Mouse (Mus musculus) granulocyte monocyte progenitor cell, adult 5-6 weeks (primary cell): ENCODE measurements at regions not wholly inside any gene's neighbourhood (a gene's known extent, or its start where the extent isn't known, plus 50 kb on each side); places are given as distances from the start of the nearest gene placed in this dataset.

ENCODE experiments used
- ATAC-seq: replicated peaks from 2 replicates; pipeline ENCODE4 v1.8.0; 2016; ENCODE audit warnings: mild to moderate bottlenecking, moderate TSS enrichment, inconsistent platforms; ENCODE audit not compliant: poor library complexity, severe bottlenecking

DNA sequence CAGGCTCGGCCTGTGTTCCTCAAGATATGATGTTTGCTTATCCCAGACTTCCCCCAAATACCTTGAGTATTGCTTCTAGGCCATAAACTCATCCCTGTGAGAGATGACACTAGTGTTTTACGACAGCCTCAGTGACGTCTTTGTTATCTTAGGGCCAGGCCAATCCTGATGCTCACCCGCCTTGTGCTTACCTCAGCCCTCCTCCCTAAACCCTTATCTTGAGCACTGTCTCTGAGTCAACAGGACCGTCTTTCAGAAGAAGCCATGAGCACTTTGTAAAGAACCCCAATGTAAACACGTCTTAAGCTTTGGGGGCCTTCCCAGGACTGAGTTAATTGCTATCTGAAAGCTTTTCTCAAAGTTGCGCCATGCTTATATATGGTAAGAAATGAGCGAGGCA lies 212.3 kb upstream of the Prickle1 start:
- no peak for ATAC-seq

DNA sequence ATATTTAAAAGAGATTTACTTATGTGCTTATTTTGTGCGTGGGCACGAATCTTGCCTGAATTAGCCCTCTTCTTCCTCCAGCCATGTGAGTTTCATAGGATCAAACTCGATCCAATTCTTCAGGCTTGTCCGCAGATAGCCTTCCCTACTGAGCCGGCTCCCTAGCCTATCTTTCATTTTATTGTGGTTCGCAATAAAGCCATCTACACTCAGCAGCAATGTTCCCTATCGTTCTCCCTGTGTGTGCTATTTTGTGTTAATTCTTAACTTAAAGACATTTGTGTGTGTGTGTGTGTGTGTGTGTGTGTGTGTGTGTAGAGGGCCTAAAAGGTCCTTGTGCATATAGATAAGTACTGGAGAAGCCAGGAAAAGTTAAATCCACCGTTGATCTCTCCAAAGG lies 211.8 kb upstream of the Prickle1 start:
- no peak for ATAC-seq

DNA sequence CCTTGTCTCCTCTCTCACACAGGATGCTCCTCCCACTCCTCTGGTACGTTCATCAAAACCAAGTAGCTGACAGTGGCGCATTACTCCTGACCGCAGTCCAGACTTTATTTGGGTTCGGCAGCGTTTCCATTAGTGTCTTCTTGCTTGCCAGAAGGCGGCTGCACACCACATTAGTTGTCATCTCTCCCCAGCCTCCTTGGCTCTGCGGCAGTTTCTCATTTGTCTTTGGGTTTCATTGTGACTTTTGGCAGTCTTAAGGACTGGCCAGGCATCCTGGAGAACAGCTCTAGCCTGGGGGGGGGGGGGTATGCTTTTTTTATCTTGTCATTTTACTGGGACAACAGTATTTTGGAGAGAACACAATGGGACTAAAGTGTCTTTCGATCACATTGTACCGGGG lies 209.0 kb upstream of the Prickle1 start:
- no peak for ATAC-seq

DNA sequence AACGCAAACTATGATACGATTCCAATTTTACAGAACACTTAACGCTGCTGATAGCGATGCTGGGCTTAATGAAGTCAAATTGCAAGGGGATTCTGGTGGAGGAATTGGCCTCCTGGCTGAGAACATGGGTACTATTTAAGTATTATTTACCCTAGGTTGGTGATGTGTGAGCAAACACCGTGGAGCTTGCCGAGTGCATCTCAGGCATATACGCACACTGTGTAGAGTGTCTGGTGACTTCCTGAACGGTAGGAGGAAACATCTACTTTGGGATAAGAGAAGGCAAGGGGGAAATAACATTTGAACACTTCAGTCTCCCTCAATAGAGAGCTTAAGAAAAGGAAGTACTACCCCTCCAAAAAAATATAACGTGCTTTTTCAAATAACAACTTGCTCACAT lies 194.8 kb upstream of the Prickle1 start:
- ATAC-seq, result no peak

DNA sequence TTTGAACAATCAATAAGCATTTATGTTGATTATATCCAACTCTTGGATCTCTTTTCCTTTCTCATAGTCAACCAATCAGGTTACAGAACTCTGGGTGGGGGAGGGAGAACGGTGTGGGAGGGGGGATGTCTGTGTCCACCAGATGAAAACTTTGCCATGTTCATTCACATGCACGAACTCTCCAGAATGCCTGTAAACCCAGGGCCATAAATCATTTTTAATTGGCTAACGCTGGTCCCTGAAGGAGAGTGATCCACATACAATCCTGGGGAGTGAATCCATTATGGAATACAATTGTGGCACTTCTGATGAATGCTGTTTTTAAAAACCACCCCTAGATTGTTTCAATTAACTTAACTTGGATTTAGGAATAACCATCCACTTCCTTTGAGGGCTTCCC lies 194.1 kb upstream of the Prickle1 start:
- ATAC-seq, result no peak

DNA sequence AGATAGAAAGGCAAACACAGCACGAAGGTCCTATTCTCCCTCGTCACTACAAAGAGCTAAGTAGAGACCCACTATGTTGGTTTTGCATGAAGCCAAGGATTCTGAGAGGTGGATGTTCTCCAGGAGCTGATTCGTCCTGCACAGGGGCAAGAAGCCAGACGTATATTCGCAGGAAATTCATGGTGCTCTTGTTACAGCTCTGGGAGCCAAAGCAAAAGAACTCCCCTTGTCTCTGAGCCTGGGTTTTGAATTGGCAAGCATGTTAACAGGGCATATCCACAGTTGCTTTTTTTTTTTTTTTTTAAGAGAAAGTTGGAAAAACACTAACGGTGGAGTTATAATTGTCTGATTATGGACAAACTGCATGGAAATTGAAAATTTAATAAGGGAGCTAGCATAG lies 191.7 kb upstream of the Prickle1 start:
- no peak for ATAC-seq

DNA sequence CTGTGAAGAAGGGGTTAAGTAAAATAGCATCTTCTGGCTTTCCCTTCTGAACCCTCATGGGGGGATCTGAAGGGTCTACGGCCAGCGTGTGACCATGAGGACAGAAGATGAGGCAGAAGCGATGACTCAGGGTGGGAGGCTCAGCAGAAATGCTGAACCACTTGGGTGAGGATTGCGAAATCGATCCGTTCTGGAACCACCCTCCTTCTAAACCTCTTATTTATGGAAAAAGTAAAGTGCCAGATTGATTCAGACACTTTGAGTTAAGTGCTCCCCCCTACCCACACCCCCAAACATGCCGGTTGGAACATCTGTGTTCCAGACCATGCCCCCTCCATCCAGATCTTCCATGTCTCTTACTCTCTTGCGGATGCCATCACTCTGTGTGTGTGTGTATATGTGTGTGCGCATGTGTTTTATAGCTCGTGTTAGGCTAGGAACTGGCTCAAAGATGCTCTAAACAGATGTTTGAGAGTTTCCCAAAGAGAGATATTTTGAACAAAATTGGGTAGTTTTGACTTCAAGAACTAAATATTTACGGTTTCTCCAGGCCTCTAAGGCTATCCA lies 190.2 kb upstream of the Prickle1 start:
- no peak for ATAC-seq

DNA sequence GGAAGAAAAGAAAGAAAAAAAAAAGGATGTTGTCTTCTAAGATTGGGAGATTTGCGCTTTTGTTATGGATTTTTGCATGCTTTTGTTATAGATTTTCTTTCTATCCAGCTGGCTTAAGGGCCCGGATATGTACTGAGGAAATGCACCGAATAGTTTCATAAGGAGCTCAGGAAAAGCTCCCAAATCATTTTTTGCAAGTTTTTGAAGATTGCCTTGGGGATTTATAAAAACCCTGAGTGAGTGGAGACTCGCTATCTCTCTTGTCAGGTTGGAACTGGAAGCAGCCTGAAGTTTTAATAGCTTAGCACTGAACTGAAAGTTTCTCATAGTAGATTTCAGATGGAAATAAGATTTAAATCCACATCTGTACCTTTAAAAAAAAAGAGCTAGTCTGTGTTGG lies 188.0 kb upstream of the Prickle1 start:
- ATAC-seq, result no peak

DNA sequence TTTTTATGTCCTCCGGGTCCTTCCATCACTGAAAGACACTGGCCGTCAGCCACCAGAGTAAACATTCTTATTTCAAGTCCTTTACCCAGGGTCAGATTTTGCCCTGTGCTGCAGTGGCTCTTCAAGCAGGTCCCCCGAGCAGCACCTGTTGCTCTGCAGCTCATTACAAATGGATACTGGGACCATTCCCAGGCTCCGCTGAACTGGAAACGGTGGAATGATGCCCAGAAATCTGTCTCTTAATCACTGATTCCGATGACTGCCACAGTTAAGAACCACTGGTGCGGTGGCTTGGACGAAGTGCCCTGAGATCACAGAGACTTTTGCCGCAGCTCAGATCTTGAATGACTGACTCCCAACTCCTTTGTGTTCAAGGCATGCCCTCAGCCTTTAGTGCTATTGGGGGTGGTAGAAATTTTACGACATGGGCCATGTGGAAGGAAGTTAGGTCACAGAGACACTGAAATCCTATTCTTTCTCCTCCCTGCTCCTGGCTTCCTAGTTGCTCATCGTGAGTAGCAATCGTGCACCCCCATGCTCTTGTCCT lies 179.6 kb upstream of the Prickle1 start:
- no peak for ATAC-seq

DNA sequence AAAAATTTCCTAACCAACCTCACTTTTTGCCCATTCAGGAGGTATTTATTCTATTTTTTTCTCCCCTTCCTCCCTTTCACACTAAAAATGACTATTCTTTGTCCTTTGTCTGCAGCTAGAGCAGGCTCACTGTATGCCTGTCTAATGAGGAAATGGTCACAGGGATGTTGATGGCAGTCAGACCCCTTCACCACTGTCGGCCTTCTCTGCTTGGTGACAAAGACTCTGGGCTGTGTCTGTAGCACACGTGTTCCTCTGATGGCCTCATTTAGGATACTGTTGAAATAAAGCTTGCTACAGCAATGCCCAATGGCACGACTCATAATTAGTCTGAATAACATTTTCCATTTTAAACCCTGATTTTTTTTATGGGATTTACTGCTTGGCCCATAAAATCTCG lies 178.6 kb upstream of the Prickle1 start:
- ATAC-seq, result no peak

DNA sequence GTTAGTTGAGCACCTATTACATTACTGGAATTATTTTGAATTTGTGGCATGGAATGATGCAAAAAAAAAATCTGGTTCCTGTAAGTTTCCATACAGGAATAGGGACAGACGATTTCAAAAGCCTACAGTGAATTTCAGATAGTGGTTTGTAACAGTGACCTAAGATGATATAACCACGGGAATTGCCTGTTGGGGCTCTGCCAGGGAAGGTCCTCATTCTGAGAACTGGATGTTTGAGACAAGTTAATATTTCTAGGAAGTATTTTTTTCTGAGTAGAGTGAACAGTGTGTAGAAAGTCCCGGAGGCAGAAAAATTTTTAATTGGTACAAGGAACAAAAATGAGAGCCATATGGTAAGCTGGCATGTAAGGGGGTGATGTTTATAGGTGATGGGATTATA lies 171.3 kb upstream of the Prickle1 start:
- no peak for ATAC-seq

DNA sequence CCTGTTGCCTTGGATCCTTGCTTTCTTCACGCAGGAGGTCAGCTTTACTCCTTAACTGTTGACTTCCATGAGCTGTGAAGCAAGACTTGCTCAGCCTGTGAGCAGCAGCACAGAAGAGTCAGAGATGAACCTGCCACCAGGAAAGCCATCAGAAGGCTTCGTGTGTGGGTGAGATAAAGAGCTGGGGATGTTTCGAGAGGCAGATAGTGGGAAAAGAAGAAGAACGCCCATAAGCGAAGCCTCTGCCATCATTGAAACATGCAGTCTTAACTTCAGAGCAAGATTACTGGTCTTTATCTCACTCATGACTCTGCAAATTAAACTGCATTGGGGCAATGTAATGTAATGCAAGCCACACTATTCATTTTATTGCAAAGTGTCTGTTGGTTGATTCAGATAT lies 167.4 kb upstream of the Prickle1 start:
- no peak for ATAC-seq

DNA sequence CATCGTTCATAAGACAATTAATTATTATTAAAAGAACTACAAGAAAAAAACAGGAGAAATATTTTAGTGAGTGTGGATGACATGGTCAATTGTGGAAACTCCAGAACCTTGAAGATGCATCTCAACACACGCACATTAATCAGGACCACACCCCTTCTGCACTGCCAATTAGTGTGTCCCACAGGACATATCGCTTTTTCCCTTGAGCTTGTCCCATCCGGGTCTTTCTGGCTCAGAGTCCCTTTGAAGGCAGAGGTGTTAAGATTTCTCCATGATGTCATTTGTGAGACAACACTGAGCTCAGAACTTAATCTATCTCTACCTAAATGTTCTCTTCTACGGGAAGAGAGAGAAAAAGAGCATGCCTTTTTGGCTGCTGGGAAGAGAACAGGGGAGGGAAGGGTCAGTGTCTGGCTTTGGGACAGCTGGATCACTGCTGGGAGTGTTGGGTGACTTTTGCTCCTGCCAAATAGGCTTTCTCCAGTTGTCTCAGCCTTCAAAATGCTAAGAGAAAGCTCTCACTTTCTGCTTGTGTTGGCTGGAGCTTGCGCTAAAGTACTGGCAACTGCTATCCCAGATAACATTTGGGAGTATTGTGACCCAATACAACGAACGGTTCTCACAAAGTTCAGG lies 162.6 kb upstream of the Prickle1 start:
- no peak for ATAC-seq

DNA sequence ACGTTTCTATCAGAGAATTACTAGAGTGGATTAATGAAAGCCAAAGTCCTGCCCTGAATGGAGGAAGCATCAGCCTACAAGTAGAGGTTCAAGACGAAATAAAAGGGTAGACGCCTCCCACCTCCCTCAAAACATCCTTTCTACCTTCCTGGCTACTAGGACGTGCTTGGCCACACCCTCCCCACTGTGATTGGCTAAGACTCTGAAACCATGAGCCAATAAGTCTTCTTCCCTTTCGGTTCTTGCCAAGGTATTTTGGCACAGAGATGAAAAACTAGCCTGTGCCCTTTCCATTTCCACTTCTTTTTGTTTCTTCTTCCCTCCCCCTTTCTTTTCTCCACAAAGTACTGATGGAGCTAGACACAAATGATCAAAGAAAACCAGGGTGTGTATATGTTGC lies 160.3 kb upstream of the Prickle1 start:
- no peak for ATAC-seq

DNA sequence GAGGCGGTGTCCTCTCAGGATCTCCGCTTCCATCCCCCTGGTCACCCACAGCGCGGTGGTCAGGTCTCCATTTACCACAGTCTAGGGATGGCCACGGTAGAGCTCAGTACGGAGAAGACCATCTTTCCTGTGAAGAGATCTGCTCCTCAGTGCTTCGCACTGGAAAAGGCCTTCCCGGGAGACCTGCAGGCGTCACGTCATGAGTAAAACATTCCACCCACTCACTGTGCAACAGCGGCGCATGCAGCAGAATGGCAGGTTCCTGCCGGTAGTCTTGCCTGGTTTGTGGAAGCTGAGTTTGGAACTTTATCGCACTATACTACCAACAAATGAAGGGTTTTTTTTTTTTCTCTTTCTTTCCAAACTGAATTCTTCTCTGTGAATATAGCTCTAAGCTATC lies 156.1 kb upstream of the Prickle1 start:
- no peak for ATAC-seq

DNA sequence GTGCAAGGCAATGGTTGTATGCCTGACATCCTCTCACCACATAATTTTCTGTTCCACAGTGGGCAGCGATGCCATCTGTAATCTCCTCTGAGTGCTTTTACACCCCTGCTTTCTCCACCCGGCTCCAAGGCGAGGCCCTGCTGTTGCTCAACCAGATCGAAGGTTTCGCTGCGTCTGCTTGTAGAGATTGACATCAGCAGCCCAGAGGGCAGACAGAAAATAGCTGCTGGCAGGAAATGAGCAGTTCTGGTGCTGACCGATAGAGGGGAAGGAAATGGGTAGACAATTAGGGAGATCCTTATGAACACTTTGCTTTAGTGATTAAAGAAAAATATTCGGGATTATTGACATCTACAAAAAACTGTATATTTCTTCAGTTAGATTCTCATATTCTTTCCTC lies 155.3 kb upstream of the Prickle1 start:
- ATAC-seq, result peak; percentile 96

DNA sequence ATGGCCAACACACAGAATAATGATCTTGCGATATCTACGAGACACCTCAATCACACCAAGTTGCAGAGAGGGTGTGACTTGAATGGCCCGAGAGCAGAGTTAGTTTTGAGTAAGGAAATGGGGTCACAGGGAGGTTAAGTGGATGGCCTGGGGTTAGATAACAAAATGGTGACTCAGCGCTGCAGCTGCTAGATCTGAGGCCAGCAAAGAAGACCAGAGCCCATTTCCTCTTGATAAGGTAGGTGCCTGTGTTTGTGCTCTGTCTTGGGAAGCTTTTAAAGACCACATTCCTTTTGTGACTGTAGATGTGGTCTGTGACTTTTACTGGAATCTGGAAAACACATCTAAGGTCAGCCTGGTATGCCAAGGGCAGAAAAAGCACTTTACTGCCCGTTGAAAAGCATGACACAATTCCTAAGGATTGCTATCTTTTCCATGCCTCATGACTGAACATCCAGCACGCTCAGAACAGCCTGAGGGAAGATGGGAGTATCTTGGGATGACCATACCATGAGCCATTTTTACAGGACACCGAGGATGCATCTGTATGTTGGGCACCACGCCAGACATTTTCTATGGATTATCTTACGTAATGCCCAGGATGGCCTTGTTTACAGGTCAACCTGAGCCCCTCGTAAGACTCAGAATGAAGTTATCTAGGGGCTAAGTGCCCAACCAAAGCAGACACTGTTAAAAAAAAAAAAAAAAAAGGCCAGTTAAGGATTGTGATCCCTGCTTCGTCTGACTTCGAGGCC lies 148.7 kb upstream of the Prickle1 start:
- peak; percentile 44; the same call in 1 of the 2 replicates for ATAC-seq

DNA sequence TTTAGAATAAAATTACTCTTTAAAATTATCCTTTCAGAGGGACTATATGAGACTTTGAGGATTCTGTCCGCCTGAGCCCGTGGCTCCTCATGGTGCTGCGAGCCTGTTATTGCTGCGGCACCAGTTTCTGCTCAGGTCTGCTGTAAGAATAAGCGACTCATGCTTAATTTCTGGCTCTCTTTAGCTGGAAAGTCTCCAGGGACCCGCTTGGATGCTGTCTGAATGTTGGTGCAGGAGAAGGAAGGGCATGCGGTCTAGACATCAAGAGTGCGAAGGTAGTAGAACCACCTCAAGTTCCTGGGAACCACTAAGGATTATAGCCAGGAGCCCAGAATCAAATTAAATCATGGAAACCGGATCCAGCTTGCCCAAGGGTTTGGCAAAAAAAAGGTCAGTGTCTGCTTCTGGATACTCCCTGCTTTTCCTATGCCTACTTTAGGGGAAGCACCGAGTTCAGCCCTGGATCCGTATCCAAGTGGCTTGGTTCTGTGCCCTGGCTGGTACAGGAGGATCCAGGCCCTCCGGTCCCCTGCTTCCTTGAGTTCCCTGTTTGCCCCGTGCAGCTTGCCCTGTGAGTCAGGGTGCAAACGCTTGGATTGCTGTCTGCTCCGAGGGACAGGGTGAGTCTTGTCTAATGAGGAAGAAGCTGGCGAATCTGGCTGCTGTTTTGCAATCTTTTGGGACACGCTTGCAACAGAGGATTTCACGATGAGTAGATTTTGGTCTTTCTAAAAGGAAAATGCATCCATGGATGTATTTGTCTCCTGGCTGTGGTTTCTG lies 138.2 kb upstream of the Prickle1 start:
- peak; percentile 56 for ATAC-seq

DNA sequence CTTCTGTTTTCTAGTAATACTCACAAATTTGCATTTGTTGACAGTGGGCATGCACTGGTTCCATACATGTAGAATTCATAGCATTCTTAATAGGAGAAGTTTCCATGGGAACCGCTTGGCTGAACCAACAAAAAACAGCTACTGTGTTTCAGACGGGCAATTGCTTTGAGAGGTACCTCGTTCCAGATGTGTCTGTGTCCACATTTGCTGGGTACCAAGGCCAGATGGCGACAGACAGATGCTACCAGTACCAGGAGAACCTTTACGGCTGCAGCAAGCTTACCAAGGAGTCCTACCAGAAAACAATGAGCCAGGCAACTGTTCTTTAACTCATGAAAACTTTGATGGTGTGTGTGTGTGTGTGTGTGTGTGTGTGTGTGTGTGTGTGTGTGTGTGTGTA lies 137.1 kb upstream of the Prickle1 start:
- ATAC-seq, result no peak

DNA sequence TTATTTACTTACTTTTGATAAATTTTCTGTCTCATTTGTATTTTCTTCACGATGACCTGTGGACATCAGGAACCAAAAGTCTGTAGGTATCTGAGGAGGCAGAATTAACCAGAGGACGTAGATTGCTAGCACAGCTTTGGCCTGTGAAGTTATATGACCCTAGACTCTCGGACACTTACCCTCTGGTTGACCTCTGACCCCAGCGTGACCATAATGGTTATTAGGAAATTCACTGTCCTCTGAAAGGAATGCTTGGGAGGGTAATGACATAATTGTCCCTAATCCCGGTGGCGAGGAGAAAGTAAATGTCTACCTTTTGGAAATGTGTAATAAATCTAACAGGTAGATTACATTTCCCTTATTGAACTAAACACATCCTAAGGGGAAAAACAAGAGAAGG lies 135.5 kb upstream of the Prickle1 start:
- no peak for ATAC-seq

DNA sequence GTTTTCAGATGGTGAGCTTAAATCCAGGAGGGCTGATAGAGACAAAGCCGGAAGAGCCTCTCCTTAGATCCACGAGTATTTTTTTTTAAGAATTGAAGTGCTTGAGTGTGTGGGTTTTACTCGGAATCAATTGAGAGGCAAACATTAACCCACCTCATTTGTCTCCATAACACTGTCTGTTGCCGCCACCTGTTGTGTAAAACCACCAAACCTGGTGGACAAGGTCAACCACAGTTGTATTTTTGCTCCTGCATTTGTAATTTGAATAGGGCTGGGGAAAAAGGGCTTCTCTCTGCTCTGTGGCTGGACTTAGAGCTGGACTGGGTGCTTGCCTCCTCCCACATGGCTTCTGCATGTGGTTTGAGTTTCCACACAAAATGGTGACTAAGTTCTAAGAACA lies 119.8 kb upstream of the Prickle1 start:
- ATAC-seq, result no peak
